Mouse (Mus musculus) stomach, postnatal 0 days (tissue): ENCODE measurements around the gene Slc7a6.

ENCODE experiments used
- CTCF ChIP-seq: IDR thresholded peaks from 2 replicates; pipeline ENCODE4 v1.5.1; 2016; ENCODE audit warnings: antibody characterized with exemption, low read depth, mild to moderate bottlenecking, moderate library complexity
- EP300 ChIP-seq: optimal IDR thresholded peaks from 2 replicates; pipeline ENCODE3; 2016; ENCODE audit warnings: antibody characterized with exemption

- TF ChIP-seq EP300 (no peak), CTCF (no peak)
Observed at GRCm38 (mm10) chr8:106163251-106163650, 5.4 kb upstream of the Slc7a6 start.
